Mouse (Mus musculus) heart, postnatal 36 days (tissue): ENCODE results near the gene Ppp1r1a. TPM values are rescaled to one million over a fixed set of nuclear protein-coding genes. Genes with fewer than 3 reads are reported as not detected.

Experiments
- total RNA-seq, 2 experiments: library from RNA; stranded (reverse); gene quantifications; 2 replicates each; pipeline ENCODE4 v1.2.3; 2021

Ppp1r1a gene
- total RNA-seq, 2 experiments from 2014 or later = 9.4 to 10.1 TPM

Other genes starting within 250 kb of the Ppp1r1a start
- gene Gpr84, start 227.4 kb downstream of the Ppp1r1a start, total RNA-seq = not detected
- 10 to 100 TPM; 12.9 to 13.0 TPM for gene Zfp385a, start 197.9 kb downstream of the Ppp1r1a start, total RNA-seq
- 10 to 100 TPM; 46.1 to 47.1 TPM for gene Itga5, start 171.2 kb downstream of the Ppp1r1a start, total RNA-seq
- not detected for gene Gtsf1, start 107.5 kb downstream of the Ppp1r1a start, total RNA-seq
- gene Gtsf2, start 89.5 kb downstream of the Ppp1r1a start, total RNA-seq = not detected
- 1 to 10 TPM; 3.6 to 5.7 TPM for gene Nckap1l, start 84.2 kb downstream of the Ppp1r1a start, total RNA-seq
- 1 to 10 TPM; 1.2 to 1.5 TPM for gene Pde1b, start 35.0 kb downstream of the Ppp1r1a start, total RNA-seq
- not detected for gene Glycam1, start 27.1 kb upstream of the Ppp1r1a start, total RNA-seq
- under 1 TPM in 1 of 2 experiments, not detected in 1; 0.69 TPM for gene Mucl1, start 217.5 kb upstream of the Ppp1r1a start, total RNA-seq